Mouse (Mus musculus): ENCODE data around the gene Ssbp4. TPM values are rescaled to one million over a fixed set of nuclear protein-coding genes. Genes with fewer than 3 reads are reported as not detected.
A peak's percentile ranks its signal among the peaks of the same experiment; 100 is the strongest.

Ssbp4 gene
- polyA plus RNA-seq, 1 experiment = 133 TPM

GRCm38 (mm10) chr8:70645501-70646224 lies 37.0 kb upstream of the Ssbp4 start:
- Histone ChIP-seq H3K27me3 (ENCODE audit: control insufficient read depth, insufficient read depth, insufficient read length) (no peaks in the 10 kb centered on the region), H3K36me3 (ENCODE audit: control insufficient read depth, insufficient read depth) (peaks cover 2% of the 10 kb centered on the region), H3K4me2 (ENCODE audit: low read depth) (no peak overlapping the region), H3ac (ENCODE audit: control insufficient read depth, insufficient read length) (no peak overlapping the region), H3K4me3 (no peak overlapping the region), H3K79me2 (ENCODE audit: control insufficient read depth, insufficient read depth) (no peaks in the 10 kb centered on the region)
- TF ChIP-seq POLR2AphosphoS2 (IDR thresholded peaks at IDR 0.05; ENCODE audit: insufficient read length, low read depth) (peak; percentile 38), USF1 (IDR thresholded peaks at IDR 0.05; ENCODE audit: low read depth) (no peak), MYOG (IDR thresholded peaks at IDR 0.05; ENCODE audit: control insufficient read depth in 1 of 3, insufficient read depth in 1 of 3, insufficient read length in 2 of 3, low read depth in 2 of 3) (no peak), SRF (IDR thresholded peaks at IDR 0.05; ENCODE audit: control insufficient read depth, insufficient read length, low read depth) (no peak)

GRCm38 (mm10) chr8:70644065-70644464 lies 35.4 kb upstream of the Ssbp4 start:
- no peak overlapping the region for H3K4me2 ChIP-seq (ENCODE audit: low read depth)
- no peak overlapping the region for H3K4me3 ChIP-seq
- no peak for TF ChIP-seq CEBPB (IDR thresholded peaks at IDR 0.05; ENCODE audit: insufficient read depth, poor library complexity, severe bottlenecking)
- TF ChIP-seq REST (IDR thresholded peaks at IDR 0.05; ENCODE audit: insufficient read depth, insufficient read length) = no peak
- no peak for TF ChIP-seq POLR2AphosphoS2 (IDR thresholded peaks at IDR 0.05; ENCODE audit: insufficient read length, low read depth)
- no peak for TF ChIP-seq TCF12 (IDR thresholded peaks at IDR 0.05; ENCODE audit: insufficient read depth, poor library complexity, severe bottlenecking)
- TF ChIP-seq MAX (IDR thresholded peaks at IDR 0.05; ENCODE audit: low read depth) = no peak
- no peak for TF ChIP-seq POLR2A (IDR thresholded peaks at IDR 0.05; ENCODE audit: insufficient read length, low read depth)
- TF ChIP-seq SRF (IDR thresholded peaks at IDR 0.05; ENCODE audit: control insufficient read depth, insufficient read length, low read depth) = no peak
- no peak for TF ChIP-seq E2F4 (IDR thresholded peaks at IDR 0.05; ENCODE audit: insufficient read depth)
- no peak for TF ChIP-seq TCF3 (IDR thresholded peaks at IDR 0.05; ENCODE audit: insufficient read length, low read depth)
- no peak for TF ChIP-seq MYOG (IDR thresholded peaks at IDR 0.05; ENCODE audit: control insufficient read depth in 1 of 3, insufficient read depth in 1 of 3, insufficient read length in 2 of 3, low read depth in 2 of 3)
- H3ac ChIP-seq (ENCODE audit: control insufficient read depth, insufficient read length) = no peak overlapping the region
- H3K36me3 ChIP-seq (ENCODE audit: control insufficient read depth, insufficient read depth) = no peaks in the 10 kb centered on the region
- no peaks in the 10 kb centered on the region for H3K79me2 ChIP-seq (ENCODE audit: control insufficient read depth, insufficient read depth)
- H3K27me3 ChIP-seq (ENCODE audit: control insufficient read depth, insufficient read depth, insufficient read length) = no peaks in the 10 kb centered on the region

- TF ChIP-seq USF1 (IDR thresholded peaks at IDR 0.05; ENCODE audit: low read depth) = peak; percentile 17
- TF ChIP-seq MYOG (IDR thresholded peaks at IDR 0.05; ENCODE audit: control insufficient read depth in 1 of 3, insufficient read depth in 1 of 3, insufficient read length in 2 of 3, low read depth in 2 of 3) = peak in 1 of 3 experiments; percentile 56
- no peak for TF ChIP-seq MAX (IDR thresholded peaks at IDR 0.05; ENCODE audit: low read depth)
- peak in 2 of 3 experiments; percentile 16 to 38 for TF ChIP-seq MYOD1 (IDR thresholded peaks at IDR 0.05; ENCODE audit: control insufficient read depth in 1 of 3, insufficient read length in 2 of 3, low read depth in 2 of 3)
- Histone ChIP-seq H3ac (ENCODE audit: control insufficient read depth, insufficient read length) (no peak overlapping the region), H3K79me2 (ENCODE audit: control insufficient read depth, insufficient read depth) (no peaks in the 10 kb centered on the region), H3K4me3 (no peak overlapping the region), H3K27me3 (ENCODE audit: control insufficient read depth, insufficient read depth, insufficient read length) (no peaks in the 10 kb centered on the region), H3K36me3 (ENCODE audit: control insufficient read depth, insufficient read depth) (no peaks in the 10 kb centered on the region), H3K4me2 (ENCODE audit: low read depth) (peak overlapping the region; percentile 48)
These were observed 34.3 kb upstream of the Ssbp4 start for GRCm38 (mm10) chr8:70643019-70643418.

- H3K4me2 ChIP-seq (ENCODE audit: low read depth) = no peak overlapping the region
- no peaks in the 10 kb centered on the region for H3K36me3 ChIP-seq (ENCODE audit: control insufficient read depth, insufficient read depth)
- no peak overlapping the region for H3K4me3 ChIP-seq
- H3K27me3 ChIP-seq (ENCODE audit: control insufficient read depth, insufficient read depth, insufficient read length) = no peaks in the 10 kb centered on the region
- H3ac ChIP-seq (ENCODE audit: control insufficient read depth, insufficient read length) = no peak overlapping the region
- TF ChIP-seq CEBPB (IDR thresholded peaks at IDR 0.05; ENCODE audit: insufficient read depth, poor library complexity, severe bottlenecking) (no peak), E2F4 (IDR thresholded peaks at IDR 0.05; ENCODE audit: insufficient read depth) (no peak), SRF (IDR thresholded peaks at IDR 0.05; ENCODE audit: control insufficient read depth, insufficient read length, low read depth) (no peak), MYOG (IDR thresholded peaks at IDR 0.05; ENCODE audit: control insufficient read depth in 1 of 3, insufficient read depth in 1 of 3, insufficient read length in 2 of 3, low read depth in 2 of 3) (no peak), TCF12 (IDR thresholded peaks at IDR 0.05; ENCODE audit: insufficient read depth, poor library complexity, severe bottlenecking) (no peak), POLR2AphosphoS2 (IDR thresholded peaks at IDR 0.05; ENCODE audit: insufficient read length, low read depth) (no peak), TCF3 (IDR thresholded peaks at IDR 0.05; ENCODE audit: insufficient read length, low read depth) (no peak), MYOD1 (IDR thresholded peaks at IDR 0.05; ENCODE audit: control insufficient read depth in 1 of 3, insufficient read length in 2 of 3, low read depth in 2 of 3) (no peak), MAX (IDR thresholded peaks at IDR 0.05; ENCODE audit: low read depth) (no peak), REST (IDR thresholded peaks at IDR 0.05; ENCODE audit: insufficient read depth, insufficient read length) (no peak)
- H3K79me2 ChIP-seq (ENCODE audit: control insufficient read depth, insufficient read depth) = no peaks in the 10 kb centered on the region
These were observed 30.1 kb upstream of the Ssbp4 start for GRCm38 (mm10) chr8:70638752-70639151.

GRCm38 (mm10) chr8:70636838-70637237 lies 28.2 kb upstream of the Ssbp4 start:
- Histone ChIP-seq H3K4me3 (no peak overlapping the region), H3K79me2 (ENCODE audit: control insufficient read depth, insufficient read depth) (no peaks in the 10 kb centered on the region), H3K27me3 (ENCODE audit: control insufficient read depth, insufficient read depth, insufficient read length) (no peaks in the 10 kb centered on the region), H3ac (ENCODE audit: control insufficient read depth, insufficient read length) (no peak overlapping the region), H3K36me3 (ENCODE audit: control insufficient read depth, insufficient read depth) (no peaks in the 10 kb centered on the region), H3K4me2 (ENCODE audit: low read depth) (no peak overlapping the region)
- TF ChIP-seq SRF (IDR thresholded peaks at IDR 0.05; ENCODE audit: control insufficient read depth, insufficient read length, low read depth) = no peak
- no peak for TF ChIP-seq TCF3 (IDR thresholded peaks at IDR 0.05; ENCODE audit: insufficient read length, low read depth)
- TF ChIP-seq E2F4 (IDR thresholded peaks at IDR 0.05; ENCODE audit: insufficient read depth) = no peak
- TF ChIP-seq MYOG (IDR thresholded peaks at IDR 0.05; ENCODE audit: control insufficient read depth in 1 of 3, insufficient read depth in 1 of 3, insufficient read length in 2 of 3, low read depth in 2 of 3) = no peak
- TF ChIP-seq TCF12 (IDR thresholded peaks at IDR 0.05; ENCODE audit: insufficient read depth, poor library complexity, severe bottlenecking) = no peak
- no peak for TF ChIP-seq MAX (IDR thresholded peaks at IDR 0.05; ENCODE audit: low read depth)
- TF ChIP-seq POLR2AphosphoS2 (IDR thresholded peaks at IDR 0.05; ENCODE audit: insufficient read length, low read depth) = no peak

Measured in myocyte (in vitro differentiated cells).